Mouse (Mus musculus): ENCODE results near the gene Gm10486.
"Not testable (repeated sequence)": the region's sequence is repeated elsewhere in the genome, so short reads cannot be mapped to it uniquely, and the experiment has no call there.

Gene Gm10486

DNA sequence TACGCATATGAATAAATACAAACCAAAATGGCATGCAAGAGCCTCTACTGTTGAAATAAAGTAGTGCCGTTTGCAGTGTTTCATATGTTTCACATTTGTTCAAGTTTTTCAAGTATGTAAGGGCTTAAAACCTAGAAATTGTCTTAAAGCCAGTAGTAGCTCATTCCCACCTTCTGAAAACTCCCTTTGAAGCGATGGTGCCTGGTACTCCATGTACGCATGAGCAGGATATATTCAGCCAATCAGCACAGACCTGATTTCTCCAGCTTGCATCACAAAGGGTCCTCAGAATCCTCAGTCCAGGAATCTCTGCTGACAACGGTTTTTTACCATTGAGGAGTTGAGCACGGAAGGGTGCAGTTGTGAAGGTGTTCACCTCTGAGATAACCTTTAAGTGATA lies at the start of gene Gm10486:
Gene Gm10486 (plus strand): TSS at position 301 of the 400 bp plus-strand sequence.
- DNase-seq = not testable (repeated sequence)
